Mouse (Mus musculus) adrenal gland, adult 10 weeks (tissue): ENCODE data around the gene Kifc3. TPM values are rescaled to one million over a fixed set of nuclear protein-coding genes. Genes with fewer than 3 reads are reported as not detected.

Experiments used
- polyA plus RNA-seq: library from polyadenylated mRNA; stranded (reverse); fragments of 350-450 nt; fragmentation: Illumina TruSeq; extraction: RNeasy Lipid Tissue Mini Kit (QIAGEN cat#74804); gene quantifications from one replicate; pipeline ENCODE4 v1.2.3, GENCODE M21; 2014; ENCODE audit warnings: low read depth, low replicate concordance

Kifc3 gene
- 5.0 TPM for polyA plus RNA-seq

DNA sequence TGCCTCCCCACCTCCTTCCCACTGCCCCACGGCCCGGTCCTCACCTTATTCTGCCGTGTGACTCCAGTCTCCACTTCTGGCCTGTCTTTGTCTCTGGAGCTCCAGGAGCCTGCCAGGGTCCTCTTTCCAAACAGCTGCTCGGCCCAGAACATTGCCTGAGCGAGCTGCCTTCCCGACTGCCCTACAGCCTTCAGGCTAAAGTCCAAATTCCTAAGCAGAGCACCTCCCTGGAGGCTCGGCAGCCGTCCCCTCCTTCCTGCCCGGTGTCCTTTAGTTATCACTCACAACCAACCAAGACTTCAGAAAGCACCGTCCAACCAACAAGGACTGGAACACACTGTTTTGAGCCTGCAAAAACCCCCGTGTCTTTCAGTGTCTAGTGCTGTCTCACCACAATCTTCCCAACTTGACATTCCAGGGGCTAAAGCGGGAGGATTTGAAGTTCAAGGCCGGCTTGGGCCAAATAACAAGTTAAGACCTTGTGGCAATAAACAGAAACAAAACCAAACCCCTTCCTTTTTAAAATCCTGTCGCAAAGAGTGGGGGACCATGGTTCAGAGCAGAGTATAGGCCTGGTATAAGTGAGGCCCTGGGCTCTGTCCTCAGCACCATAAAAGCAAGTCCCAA lies at the start of gene Kifc3:
Gene Kifc3 (minus strand): TSS at position 164 of the 627 bp plus-strand sequence.

GRCm38 (mm10) chr8:95080381-95081341 lies 122.0 kb downstream of the Kifc3 start, which contains the start of gene Katnb1:
Katnb1 (plus strand) TSS chr8:95081186.

GRCm38 (mm10) chr8:95054927-95055510 lies 147.6 kb downstream of the Kifc3 start, which contains the start of gene Drc7:
Drc7 (plus strand) TSS chr8:95055103.

Other genes with a start within 250 kb of the Kifc3 start
- 1.6 TPM for gene Adgrg1, start 228.1 kb downstream of the Kifc3 start, polyA plus RNA-seq
- 1.3 TPM for gene Adgrg3, start 185.1 kb downstream of the Kifc3 start, polyA plus RNA-seq
- not detected for gene Drc7, start 147.7 kb downstream of the Kifc3 start, polyA plus RNA-seq
- gene Katnb1, start 121.6 kb downstream of the Kifc3 start, polyA plus RNA-seq: 0.29 TPM
- gene Cngb1, start 103.8 kb upstream of the Kifc3 start, polyA plus RNA-seq: 0.29 TPM
- gene Tepp, start 107.8 kb upstream of the Kifc3 start, polyA plus RNA-seq: not detected
- 2.2 TPM for gene Zfp319, start 129.1 kb upstream of the Kifc3 start, polyA plus RNA-seq
- 1.5 TPM for gene Usb1, start 129.5 kb upstream of the Kifc3 start, polyA plus RNA-seq
- 0.47 TPM for gene Mmp15, start 149.5 kb upstream of the Kifc3 start, polyA plus RNA-seq
- gene Cfap20, start 232.1 kb upstream of the Kifc3 start, polyA plus RNA-seq: 51.0 TPM